Mouse (Mus musculus) stomach, postnatal 0 days (tissue): Measurements from ENCODE around the gene Rimklb. TPM values are rescaled to one million over a fixed set of nuclear protein-coding genes. Genes with fewer than 3 reads are reported as not detected.
"Not testable (repeated sequence)": the region's sequence is repeated elsewhere in the genome, so short reads cannot be mapped to it uniquely, and the experiment has no call there.

Source experiments
- ATAC-seq: fragments of 200-750 bp; cut with Nextera tagmentation; 2 replicates; pipeline ENCODE4 v1.8.0; 2017; ENCODE audit not compliant: low FRiP score, low TSS enrichment
- DNase-seq: peaks from one replicate; pipeline ENCODE4 v3.0.0-alpha.2; 2016; ENCODE audit warnings: low spot score
- H3K27ac ChIP-seq: fragments of 300-500 bp; sonication (generic); replicated peaks from 2 replicates; pipeline ENCODE4 v1.5.1; 2014; ENCODE audit warnings: mild to moderate bottlenecking, control low read depth
- H3K27me3 ChIP-seq: fragments of 300-500 bp; sonication (generic); 2 replicates; pipeline ENCODE4 v1.6.1; 2014; ENCODE audit warnings: low read length; ENCODE audit not compliant: control insufficient read depth, insufficient read depth
- H3K36me3 ChIP-seq: fragments of 300-500 bp; sonication (generic); 2 replicates; pipeline ENCODE4 v1.6.1; 2014; ENCODE audit warnings: low read length, mixed read lengths; ENCODE audit not compliant: control insufficient read depth, insufficient read depth
- H3K4me1 ChIP-seq: fragments of 300-500 bp; sonication (generic); replicated peaks from 2 replicates; pipeline ENCODE4 v1.6.1; 2014; ENCODE audit warnings: antibody characterized with exemption; ENCODE audit not compliant: control insufficient read depth, insufficient read depth
- H3K4me2 ChIP-seq: fragments of 300-500 bp; sonication (generic); replicated peaks from 2 replicates; pipeline ENCODE4 v1.6.1; 2014; ENCODE audit warnings: low read depth, mild to moderate bottlenecking, control low read depth, moderate library complexity
- H3K4me3 ChIP-seq: fragments of 300-500 bp; sonication (generic); 2 replicates; pipeline ENCODE4 v1.5.1; 2014; ENCODE audit warnings: low read depth, low read length, control low read depth
- H3K9ac ChIP-seq: fragments of 300-500 bp; sonication (generic); 2 replicates; pipeline ENCODE4 v1.6.1; 2014; ENCODE audit warnings: mild to moderate bottlenecking, low read length, control low read depth, mixed read lengths
- H3K9me3 ChIP-seq: fragments of 300-500 bp; sonication (generic); 2 replicates; pipeline ENCODE4 v1.6.1; 2016; ENCODE audit warnings: low read length; ENCODE audit not compliant: control insufficient read depth
- CTCF ChIP-seq: IDR thresholded peaks from 2 replicates; pipeline ENCODE4 v1.5.1; 2016; ENCODE audit warnings: antibody characterized with exemption, low read depth, mild to moderate bottlenecking, moderate library complexity
- EP300 ChIP-seq: optimal IDR thresholded peaks from 2 replicates; pipeline ENCODE3; 2016; ENCODE audit warnings: antibody characterized with exemption
- WGBS: fragments of 180-500 bp; shearing (Covaris S2); extraction: QIAGEN DNeasy Blood & Tissue Kit; methylation state at CpG from one replicate; pipeline ENCODE4 v1.1.7; 2014; 5-methylcytosine and 5-hydroxymethylcytosine counted together
- polyA plus RNA-seq: library from polyadenylated mRNA; unstranded; fragments of >200 nt; fragmentation: Nextera tagmentation; extraction: Ambion mirVana; gene quantifications from 2 replicates; pipeline ENCODE4 v1.2.1, GENCODE M21; 2015

Gene Rimklb
- 1.7 and 2.4 TPM in 2 replicates for polyA plus RNA-seq

GRCm38 (mm10) chr6:122498661-122499060, at the start of gene Rimklb:
Rimklb (minus strand) TSS chr6:122498761.
- Histone ChIP-seq H3K27ac (no peak within 1 kb of the TSS), H3K4me1 (no peaks in the 10 kb centered on the region), H3K9me3 (no peaks in the 10 kb centered on the region), H3K9ac (no peak within 1 kb of the TSS), H3K4me2 (no peak within 1 kb of the TSS), H3K4me3 (no peak within 1 kb of the TSS), H3K36me3 (no peaks in the 10 kb centered on the region), H3K27me3 (no peaks in the 10 kb centered on the region)
- DNase-seq, result no peak
- WGBS, result 76% methylated on average over 5 of the region's 5 CpGs
- no peak for ATAC-seq
- no peak for TF ChIP-seq CTCF
- no peak for TF ChIP-seq EP300

GRCm38 (mm10) chr6:122545948-122546347, 47.4 kb upstream of the Rimklb start:
- no peak overlapping the region for H3K27ac ChIP-seq
- 70% methylated on average over 10 of the region's 10 CpGs for WGBS
- TF ChIP-seq EP300, result no peak
- no peak for TF ChIP-seq CTCF
- no peak overlapping the region for H3K4me2 ChIP-seq
- H3K9ac ChIP-seq, result no peak overlapping the region
- no peaks in the 10 kb centered on the region for H3K9me3 ChIP-seq
- no peak for ATAC-seq
- no peak for DNase-seq
- no peaks in the 10 kb centered on the region for H3K27me3 ChIP-seq
- H3K36me3 ChIP-seq, result no peaks in the 10 kb centered on the region
- H3K4me1 ChIP-seq, result no peaks in the 10 kb centered on the region
- H3K4me3 ChIP-seq, result no peak overlapping the region

- Histone ChIP-seq H3K27me3 (no peaks in the 10 kb centered on the region), H3K9me3 (no peaks in the 10 kb centered on the region), H3K9ac (no peak overlapping the region), H3K4me3 (no peak overlapping the region), H3K36me3 (no peaks in the 10 kb centered on the region), H3K27ac (no peak overlapping the region), H3K4me1 (no peaks in the 10 kb centered on the region), H3K4me2 (no peak overlapping the region)
- ATAC-seq (no peak), DNase-seq (no peak)
- TF ChIP-seq EP300 (no peak), CTCF (no peak)
- 73% methylated on average over 9 of the region's 9 CpGs for WGBS
Measured at GRCm38 (mm10) chr6:122545289-122545882, 46.8 kb upstream of the Rimklb start.

- Histone ChIP-seq H3K4me3 (no peak overlapping the region), H3K27me3 (no peaks in the 10 kb centered on the region), H3K4me2 (no peak overlapping the region), H3K9ac (no peak overlapping the region), H3K36me3 (no peaks in the 10 kb centered on the region), H3K4me1 (no peaks in the 10 kb centered on the region), H3K27ac (no peak overlapping the region), H3K9me3 (no peaks in the 10 kb centered on the region)
- no peak for DNase-seq
- ATAC-seq, result no peak
- 100% methylated on average over 1 of the region's 1 CpGs for WGBS
- TF ChIP-seq CTCF (no peak), EP300 (no peak)
Measured at GRCm38 (mm10) chr6:122544672-122545071, 46.1 kb upstream of the Rimklb start.

GRCm38 (mm10) chr6:122543574-122543973, 45.0 kb upstream of the Rimklb start:
- Histone ChIP-seq H3K36me3 (no peaks in the 10 kb centered on the region), H3K27me3 (no peaks in the 10 kb centered on the region), H3K4me2 (no peak overlapping the region), H3K9me3 (no peaks in the 10 kb centered on the region), H3K9ac (no peak overlapping the region), H3K4me3 (no peak overlapping the region), H3K4me1 (no peaks in the 10 kb centered on the region), H3K27ac (no peak overlapping the region)
- TF ChIP-seq EP300 (no peak), CTCF (no peak)
- WGBS, result 78% methylated on average over 5 of the region's 5 CpGs
- ATAC-seq, result no peak
- DNase-seq, result no peak

- not testable (repeated sequence) for ATAC-seq, H3K27ac ChIP-seq, DNase-seq, H3K4me2 ChIP-seq, H3K4me3 ChIP-seq, H3K4me1 ChIP-seq, H3K9ac ChIP-seq, H3K27me3 ChIP-seq, H3K9me3 ChIP-seq, H3K36me3 ChIP-seq
- WGBS, result 72% methylated on average over 5 of the region's 5 CpGs
Measured at GRCm38 (mm10) chr6:122542459-122542858, 43.9 kb upstream of the Rimklb start.
